In genomic region chr11:116332232-116332982, GRCm38 (mm10) we compare ENCODE assay signal across 8 mouse cellular contexts. TPM values are rescaled to one million over a fixed set of nuclear protein-coding genes. Genes with fewer than 3 reads are reported as not detected.
A peak's percentile ranks its signal among the peaks of the same experiment; 100 is the strongest.
DNase-seq lines count a peak whose midpoint lies in the region; ATAC-seq and TF ChIP-seq lines count a peak whose summit lies in the region.

No protein-coding gene starts in this region.

- 0 out of 2 replicates have a peak, but pooled peaks have one; percentile 11 for ATAC-seq in frontal cortex, adult (ENCODE audit: low TSS enrichment)
- ATAC-seq in forebrain, embryonic 12.5 days (ENCODE audit: low FRiP score), result peak; percentile 30
- no peak for ATAC-seq in limb, embryonic 11.5 days (ENCODE audit: insufficient number of reproducible peaks, low FRiP score, low TSS enrichment, low read depth)

- H3K4me3 ChIP-seq in E14TG2a.4 (replicated peaks; ENCODE audit: low read length), result peak overlapping the region; percentile 62
- H3K4me3 ChIP-seq in forebrain, embryonic 12.5 days (replicated peaks), result no peak overlapping the region; the same call in 1 of the 2 replicates
- H3K4me3 ChIP-seq in limb, embryonic 11.5 days (ENCODE audit: low read depth, low read length), result no peak overlapping the region

- no peak for DNase-seq in frontal cortex, postnatal 36 days (ENCODE audit: low spot score in 2 of 2)
- DNase-seq in limb, embryonic 11.5 days (ENCODE audit: low spot score), result no peak
- peak; percentile 55 for DNase-seq in telencephalon, adult 2 months (ENCODE audit: low read depth, low spot score)
- DNase-seq in thymus, postnatal 4 days, result no peak
- no peak for DNase-seq in MN1 (ENCODE audit: low spot score)

- H3K27me3 ChIP-seq in E14TG2a.4 (ENCODE audit: insufficient read depth, low read length), result peaks cover 46% of the 10 kb centered on the region
- H3K27me3 ChIP-seq in forebrain, embryonic 12.5 days, result peaks cover 32% of the 10 kb centered on the region
- peaks cover 23% of the 10 kb centered on the region for H3K27me3 ChIP-seq in limb, embryonic 11.5 days (ENCODE audit: control insufficient read depth, insufficient read depth, low read length)

- H3K4me2 ChIP-seq in forebrain, embryonic 12.5 days, result peak overlapping the region; percentile 25
- no peak overlapping the region for H3K4me2 ChIP-seq in limb, embryonic 11.5 days (ENCODE audit: low read depth, severe bottlenecking)

- no peak for TF ChIP-seq CTCF in E14TG2a.4 (conservative IDR thresholded peaks at IDR 0.05; ENCODE audit: low read length)

- H3K4me1 ChIP-seq in E14TG2a.4 (replicated peaks; ENCODE audit: low read depth, low read length), result peaks cover 88% of the 10 kb centered on the region
- peaks cover 86% of the 10 kb centered on the region for H3K4me1 ChIP-seq in forebrain, embryonic 12.5 days
- peaks cover 20% of the 10 kb centered on the region for H3K4me1 ChIP-seq in limb, embryonic 11.5 days (ENCODE audit: control insufficient read depth, insufficient read depth, low read length)

- WGBS in forebrain, embryonic 12.5 days, result 31% methylated on average over 18 of the region's 19 CpGs
- 53% methylated on average over 19 of the region's 19 CpGs for WGBS in limb, embryonic 11.5 days

- peak overlapping the region; percentile 71 for H3K27ac ChIP-seq in forebrain, embryonic 12.5 days
- no peak overlapping the region for H3K27ac ChIP-seq in limb, embryonic 11.5 days (replicated peaks; ENCODE audit: low read depth, low read length)

- no peaks in the 10 kb centered on the region for H3K36me3 ChIP-seq in E14TG2a.4 (ENCODE audit: insufficient read depth, low read length)
- no peaks in the 10 kb centered on the region for H3K36me3 ChIP-seq in forebrain, embryonic 12.5 days (replicated peaks)
- no peaks in the 10 kb centered on the region for H3K36me3 ChIP-seq in limb, embryonic 11.5 days (ENCODE audit: control insufficient read depth, insufficient read depth, low read length)

- no peaks in the 10 kb centered on the region for H3K9me3 ChIP-seq in E14TG2a.4 (ENCODE audit: low read length)
- H3K9me3 ChIP-seq in forebrain, embryonic 12.5 days, result no peaks in the 10 kb centered on the region
- no peaks in the 10 kb centered on the region for H3K9me3 ChIP-seq in limb, embryonic 11.5 days (ENCODE audit: control insufficient read depth, low read length)

- peak overlapping the region; percentile 42 for H3K9ac ChIP-seq in forebrain, embryonic 12.5 days
- H3K9ac ChIP-seq in limb, embryonic 11.5 days (ENCODE audit: low read length), result peak overlapping the region; percentile 34; the same call in 1 of the 2 replicates

RNA-seq across cellular contexts. Expression of gene Foxj1, which starts 2.8 kb away (rescaled TPM):
- polyA plus RNA-seq in forebrain, embryonic 12.5 days (2016; fragmentation: Nextera tagmentation; extraction: Ambion mirVana), result 10.3 and 14.3 TPM in 2 replicates
- 0.09 and 0.20 TPM in 2 replicates for polyA plus RNA-seq in limb, embryonic 11.5 days (2014; fragmentation: Nextera tagmentation; extraction: Ambion mirVana)

RNA-seq across cellular contexts. Expression of gene Exoc7, which starts 25.4 kb away (rescaled TPM):
- 73.3 and 78.8 TPM in 2 replicates for polyA plus RNA-seq in forebrain, embryonic 12.5 days (2016; fragmentation: Nextera tagmentation; extraction: Ambion mirVana)
- polyA plus RNA-seq in limb, embryonic 11.5 days (2014; fragmentation: Nextera tagmentation; extraction: Ambion mirVana), result 69.4 and 69.5 TPM in 2 replicates

RNA-seq across cellular contexts. Expression of gene Galr2, which starts 51.7 kb away (rescaled TPM):
- polyA plus RNA-seq in forebrain, embryonic 12.5 days (2016; fragmentation: Nextera tagmentation; extraction: Ambion mirVana), result 0.19 and 0.46 TPM in 2 replicates
- 0.12 and 0.17 TPM in 2 replicates for polyA plus RNA-seq in limb, embryonic 11.5 days (2014; fragmentation: Nextera tagmentation; extraction: Ambion mirVana)

RNA-seq across cellular contexts. Expression of gene Srp68, which starts 58.4 kb away (rescaled TPM):
- polyA plus RNA-seq in forebrain, embryonic 12.5 days (2016; fragmentation: Nextera tagmentation; extraction: Ambion mirVana), result 84.8 and 86.5 TPM in 2 replicates
- 88.2 and 96.9 TPM in 2 replicates for polyA plus RNA-seq in limb, embryonic 11.5 days (2014; fragmentation: Nextera tagmentation; extraction: Ambion mirVana)
